Mouse (Mus musculus): ENCODE data around the gene Atp1b1.
A peak's percentile ranks its signal among the peaks of the same experiment; 100 is the strongest.

Atp1b1 gene

DNA sequence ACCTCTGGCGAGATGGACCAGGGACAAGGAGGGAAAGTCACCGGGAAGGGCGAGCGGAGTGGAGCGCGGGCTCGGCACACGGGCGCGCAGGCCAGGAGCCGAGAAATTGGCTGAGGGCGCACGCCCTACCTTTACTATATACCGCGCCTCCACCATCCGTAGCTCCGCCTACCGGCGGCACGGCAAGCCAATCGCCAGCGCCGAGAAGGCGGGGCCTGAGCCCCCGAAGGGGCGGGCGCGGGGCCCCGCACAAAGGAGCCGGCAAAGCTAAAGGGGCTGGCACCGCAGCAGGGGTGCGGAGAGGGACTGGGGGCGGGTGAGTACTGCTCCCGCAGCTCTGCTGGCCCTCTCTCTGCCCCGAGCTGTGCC, at the start of gene Atp1b1:
Gene Atp1b1, minus strand, starts transcription at position 111 of the 369 bp plus-strand sequence.
- DNase-seq (ENCODE audit: low spot score), result peak; percentile 20

DNA sequence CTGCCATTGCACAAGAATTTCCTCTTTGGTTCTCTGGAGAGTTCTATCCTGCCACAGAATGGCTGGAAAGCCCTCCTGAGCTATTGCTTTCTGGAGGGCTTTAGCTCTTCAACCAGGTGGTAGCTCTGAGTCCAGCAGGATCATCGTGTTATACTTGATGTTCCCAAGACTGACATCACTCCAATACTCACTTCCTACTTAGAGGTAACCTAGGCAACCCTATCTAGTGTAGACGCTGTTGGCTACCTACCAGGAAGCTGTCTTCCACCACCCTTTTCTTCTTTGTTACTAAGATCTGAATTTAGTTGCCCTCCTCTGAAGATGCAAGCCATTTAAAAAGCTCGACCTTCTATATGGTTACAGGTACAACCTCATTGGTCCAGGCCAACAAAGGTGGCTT, 46.9 kb upstream of the Atp1b1 start:
- no peak for DNase-seq (ENCODE audit: low spot score)

- DNase-seq (ENCODE audit: low spot score), result no peak
Observed at GRCm38 (mm10) chr1:164503140-164503730, 45.1 kb upstream of the Atp1b1 start.

GRCm38 (mm10) chr1:164502231-164502630, 44.1 kb upstream of the Atp1b1 start:
- no peak for DNase-seq (ENCODE audit: low spot score)

- DNase-seq (ENCODE audit: low spot score), result no peak
Observed at GRCm38 (mm10) chr1:164494741-164495512, 36.8 kb upstream of the Atp1b1 start.

- no peak for DNase-seq (ENCODE audit: low spot score)
Observed at GRCm38 (mm10) chr1:164494215-164494614, 36.1 kb upstream of the Atp1b1 start.

DNA sequence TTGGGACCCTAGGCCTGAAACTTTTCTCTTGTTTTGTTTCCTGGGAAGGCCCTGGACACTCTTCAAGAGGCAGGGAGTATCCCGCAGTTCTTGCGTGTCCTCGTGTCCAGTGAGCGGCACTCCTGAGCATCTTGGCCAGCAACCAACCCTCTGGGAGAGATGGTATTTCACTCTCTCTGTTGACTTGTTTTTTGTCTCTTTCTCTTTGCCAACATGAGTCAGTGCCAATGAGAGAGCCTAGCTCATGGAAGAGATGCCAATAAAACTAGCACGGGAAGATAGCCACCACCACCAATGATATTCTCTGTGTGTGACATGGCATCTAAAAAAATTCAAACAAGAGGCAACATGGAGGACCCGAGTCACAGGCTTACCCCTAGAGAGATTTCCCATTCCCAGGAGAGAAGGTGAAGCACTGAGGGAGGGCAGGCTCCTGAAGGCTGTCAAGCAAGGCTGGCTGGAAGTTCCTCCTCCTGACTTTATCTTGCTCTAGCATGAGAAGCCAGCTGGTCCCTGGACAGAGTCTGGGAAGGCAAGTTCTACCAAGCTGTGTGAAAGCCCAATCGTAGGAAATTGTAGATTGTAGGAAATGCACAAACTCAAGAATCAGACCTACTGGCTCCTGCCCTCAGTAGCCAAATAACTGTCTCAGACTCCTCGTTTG, 35.0 kb upstream of the Atp1b1 start:
- no peak for DNase-seq (ENCODE audit: low spot score)

DNA sequence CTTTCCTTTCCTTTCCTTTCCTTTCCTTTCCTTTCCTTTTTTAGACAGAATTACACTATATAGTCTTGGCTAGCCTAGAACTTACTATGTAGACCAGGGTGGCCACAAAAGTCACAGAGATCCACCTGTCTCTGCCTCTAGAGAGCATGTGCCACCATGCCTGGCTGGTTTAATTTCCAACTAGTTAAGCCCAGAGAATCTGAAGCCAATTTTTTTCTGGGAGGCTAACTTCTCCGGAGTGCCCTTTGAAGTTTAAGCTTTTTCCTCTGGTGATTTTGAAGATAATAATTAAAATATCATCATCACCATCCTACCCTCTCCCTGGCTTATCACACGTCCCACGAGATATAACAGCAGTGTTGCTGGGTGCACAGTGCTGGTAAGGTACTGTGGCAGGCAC, 34.3 kb upstream of the Atp1b1 start:
- DNase-seq (ENCODE audit: low spot score), result no peak

- no peak for DNase-seq (ENCODE audit: low spot score)
Observed at GRCm38 (mm10) chr1:164489961-164490594, 31.9 kb upstream of the Atp1b1 start.

- DNase-seq (ENCODE audit: low spot score), result no peak
Observed at GRCm38 (mm10) chr1:164483728-164484127, 25.6 kb upstream of the Atp1b1 start.

DNA sequence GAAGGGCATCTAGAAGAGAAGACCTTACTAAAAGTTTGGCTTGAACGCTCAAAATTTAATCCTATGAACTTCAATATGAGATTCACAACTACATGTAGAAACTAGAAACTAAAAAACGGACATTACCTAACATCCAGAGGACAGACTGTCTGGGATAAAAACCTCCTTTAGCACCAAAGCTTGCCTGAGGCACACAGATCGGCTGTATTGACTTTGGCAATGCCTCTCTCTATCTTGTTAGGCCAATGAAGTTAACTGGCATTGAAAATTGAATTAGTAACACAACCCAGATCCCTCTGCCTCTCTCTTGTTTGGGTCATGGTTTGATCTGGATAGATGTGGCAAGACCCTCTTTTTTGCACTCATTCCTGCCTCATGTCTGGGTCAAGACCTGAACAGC, 24.7 kb upstream of the Atp1b1 start:
- DNase-seq (ENCODE audit: low spot score), result no peak

DNA sequence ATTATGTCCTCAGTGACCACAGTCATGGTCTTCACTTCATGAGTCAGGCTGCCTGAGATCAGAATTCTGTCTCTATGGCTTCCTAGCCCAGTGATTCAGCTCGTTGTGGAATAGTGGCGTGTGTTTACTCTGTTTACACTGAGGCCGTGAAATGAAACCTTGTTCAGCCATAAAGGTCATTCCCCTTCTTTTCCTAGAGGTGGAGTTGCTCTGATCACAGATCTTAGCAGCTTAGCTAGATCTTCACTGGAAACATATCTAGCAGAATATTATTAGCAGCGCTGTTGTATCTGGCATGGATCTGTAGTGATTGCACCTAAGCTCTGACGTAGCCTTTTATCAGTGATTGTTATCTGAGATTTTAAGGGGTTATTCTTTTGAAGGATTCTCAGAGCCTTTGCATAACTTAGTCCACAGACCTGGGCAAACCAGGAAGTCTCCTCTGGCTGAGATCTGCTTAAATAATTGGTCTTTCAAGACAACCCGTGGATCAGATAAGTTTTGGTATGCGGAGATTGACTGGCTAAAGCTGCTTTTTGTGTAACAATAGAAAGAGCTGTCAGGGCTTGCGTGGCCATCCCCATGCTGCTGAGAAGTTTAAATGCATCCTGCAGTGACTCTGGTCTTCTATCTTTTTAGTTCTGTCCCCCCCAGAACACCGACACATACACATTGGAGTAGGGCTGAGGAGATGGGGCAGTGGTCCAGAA, 23.6 kb upstream of the Atp1b1 start:
- no peak for DNase-seq (ENCODE audit: low spot score)

- no peak for DNase-seq (ENCODE audit: low spot score)
Observed at GRCm38 (mm10) chr1:164480755-164481644, 22.8 kb upstream of the Atp1b1 start.

- no peak for DNase-seq (ENCODE audit: low spot score)
Observed at GRCm38 (mm10) chr1:164475895-164476294, 17.7 kb upstream of the Atp1b1 start.

- no peak for DNase-seq (ENCODE audit: low spot score)
Observed at GRCm38 (mm10) chr1:164474778-164475511, 16.8 kb upstream of the Atp1b1 start.

DNA sequence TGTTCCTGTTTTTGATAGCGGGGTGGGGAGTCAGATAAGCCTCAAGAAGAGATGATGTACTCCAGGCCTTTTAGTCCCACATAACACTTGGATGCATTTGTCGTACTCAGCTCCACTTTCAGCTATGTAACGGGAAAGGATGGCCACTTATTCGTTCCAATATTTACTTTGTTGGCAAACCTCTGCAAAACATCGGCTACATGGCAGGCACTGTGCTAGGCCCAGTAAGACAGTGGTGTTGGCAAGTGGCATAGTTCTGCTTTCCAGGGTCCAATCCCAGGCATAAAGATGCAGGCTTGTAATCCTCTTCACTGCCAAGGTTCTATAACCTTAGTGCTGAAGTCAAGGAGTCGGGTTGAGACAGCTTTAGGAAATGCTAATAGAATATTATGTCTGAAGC, 16.2 kb upstream of the Atp1b1 start:
- no peak for DNase-seq (ENCODE audit: low spot score)

DNA sequence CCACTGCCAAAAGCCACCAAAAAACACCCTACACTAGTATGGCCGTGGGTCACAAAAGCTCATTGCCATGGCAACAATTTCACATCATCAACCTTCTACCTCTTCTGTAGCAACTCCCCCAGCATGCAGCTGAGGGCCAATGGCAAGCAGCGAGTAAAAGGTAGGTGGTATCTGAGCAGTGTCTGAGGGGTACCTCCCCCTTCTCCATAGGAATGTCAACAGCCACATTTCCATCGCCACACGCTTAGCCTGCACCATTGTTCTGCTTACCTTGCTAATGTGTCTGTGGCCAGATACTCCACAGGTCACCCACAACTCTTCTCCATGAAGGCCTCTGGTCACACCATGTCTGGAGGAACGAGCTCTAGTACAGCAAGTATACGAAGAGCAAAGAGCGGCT, 15.2 kb upstream of the Atp1b1 start:
- no peak for DNase-seq (ENCODE audit: low spot score)

- no peak for DNase-seq (ENCODE audit: low spot score)
Observed at GRCm38 (mm10) chr1:164471632-164472031, 13.5 kb upstream of the Atp1b1 start.

DNA sequence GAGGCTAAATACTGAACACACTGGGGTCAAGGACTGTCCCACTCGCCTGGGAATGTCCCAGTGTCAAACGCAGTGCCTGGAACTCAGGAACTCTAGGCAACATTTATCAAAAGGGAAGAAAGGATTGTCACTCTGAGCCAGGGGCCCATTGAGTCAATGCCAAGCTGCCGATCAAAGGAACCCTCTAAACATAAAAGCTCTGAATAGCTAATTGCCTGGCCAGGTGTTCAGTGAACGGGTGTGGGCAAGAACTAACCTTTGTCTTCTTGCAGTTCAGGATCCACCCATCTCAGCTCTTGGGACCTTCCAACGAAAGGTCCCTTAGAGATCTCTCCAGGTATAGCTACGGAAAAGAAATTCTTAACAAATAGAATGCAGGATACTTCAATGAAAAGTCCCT, 12.8 kb upstream of the Atp1b1 start:
- no peak for DNase-seq (ENCODE audit: low spot score)

GRCm38 (mm10) chr1:164468329-164468728, 10.2 kb upstream of the Atp1b1 start:
- no peak for DNase-seq (ENCODE audit: low spot score)

Data from c-Kit-positive CD71-positive TER-119-positive erythroid progenitor cells, embryonic 14.5 days (primary cell).